ENCODE assay signal across 8 mouse cellular contexts in genomic region chr6:117907301-117907978, GRCm38 (mm10). TPM values are rescaled to one million over a fixed set of nuclear protein-coding genes. Genes with fewer than 3 reads are reported as not detected.
DNase-seq lines count a peak whose midpoint lies in the region; ATAC-seq lines count a peak whose summit lies in the region.

No protein-coding gene starts in this region.

- peak overlapping the region; percentile 91 for H3K9ac ChIP-seq in hindbrain, embryonic 16.5 days (ENCODE audit: low read depth, low read length)

- intact Hi-C loops in left cerebral cortex, postnatal 14 days (cut with DNase I), result loop anchor here (2.0 kb wide), 1 partner anchor 29 kb away; no protein-coding TSS in a partner anchor

- no peaks in the 10 kb centered on the region for H3K36me3 ChIP-seq in hindbrain, embryonic 16.5 days (ENCODE audit: control insufficient read depth, insufficient read depth, low read length)

- peak overlapping the region; percentile 100 for H3K4me3 ChIP-seq in hindbrain, embryonic 16.5 days (ENCODE audit: low read length)

- H3K9me3 ChIP-seq in hindbrain, embryonic 16.5 days (ENCODE audit: control insufficient read depth, low read length), result no peaks in the 10 kb centered on the region

- H3K4me1 ChIP-seq in hindbrain, embryonic 16.5 days (ENCODE audit: control insufficient read depth, insufficient read depth, low read depth, low read length), result peaks cover 17% of the 10 kb centered on the region

- ATAC-seq in hindbrain, embryonic 16.5 days, result peak; percentile 25
- ATAC-seq in megakaryocyte-erythroid progenitor cell, adult 5-6 weeks (replicated peaks; ENCODE audit: low FRiP score, low TSS enrichment, poor library complexity, severe bottlenecking), result peak; percentile 56

- no peaks in the 10 kb centered on the region for H3K27me3 ChIP-seq in hindbrain, embryonic 16.5 days (replicated peaks; ENCODE audit: control insufficient read depth, insufficient read depth, low read length)

- H3K27ac ChIP-seq in hindbrain, embryonic 16.5 days (ENCODE audit: low read depth, low read length), result peak overlapping the region; percentile 94

- peak overlapping the region; percentile 98 for H3K4me2 ChIP-seq in hindbrain, embryonic 16.5 days (ENCODE audit: low read length)

- under 1% methylated on average over 70 of the region's 77 CpGs for WGBS in hindbrain, embryonic 16.5 days

- peak; percentile 97 for DNase-seq in ZHBTc4 (ENCODE audit: low read depth, low spot score)
- DNase-seq in cerebellum, postnatal 4 days (ENCODE audit: low spot score in 2 of 2), result peak; percentile 46 to 67
- peak; percentile 82 for DNase-seq in gastrocnemius, adult 18-20 months (ENCODE audit: low spot score)
- DNase-seq in left cerebral cortex, postnatal 14 days (ENCODE audit: low spot score in 2 of 2), result peak; percentile 70 to 72
- peak; percentile 39 to 51 for DNase-seq in right cerebral cortex, postnatal 36 days (ENCODE audit: low spot score in 2 of 2)
- peak; percentile 91 for DNase-seq in yolk sac, embryonic 10.5 days (ENCODE audit: low spot score)

RNA-seq across cellular contexts. Expression of gene Hnrnpf, which starts 7.3 kb away (rescaled TPM):
- total RNA-seq in gastrocnemius, adult 18-20 months (2021), result 100 to 1,000 TPM in 1 of 2 experiments, 10 to 100 TPM in 1; 83.2 to 106 TPM
- 250 and 271 TPM in 2 replicates for polyA plus RNA-seq in hindbrain, embryonic 16.5 days (2015; fragmentation: Nextera tagmentation; extraction: Ambion mirVana)
- 100 to 1,000 TPM; 123 to 145 TPM for total RNA-seq in left cerebral cortex, postnatal 14 days (2021)
- total RNA-seq in megakaryocyte-erythroid progenitor cell, adult 5-6 weeks (2014; fragmentation: Nextera tagmentation), result 700 and 784 TPM in 2 replicates
- 1,626 and 1,721 TPM in 2 replicates for total RNA-seq in megakaryocyte-erythroid progenitor cell, adult 5-6 weeks (2017)

RNA-seq across cellular contexts. Expression of gene Fxyd4, which starts 30.1 kb away (rescaled TPM):
- not detected for total RNA-seq in gastrocnemius, adult 18-20 months (2021)
- 1.7 and 2.5 TPM in 2 replicates for polyA plus RNA-seq in hindbrain, embryonic 16.5 days (2015; fragmentation: Nextera tagmentation; extraction: Ambion mirVana)
- not detected for total RNA-seq in left cerebral cortex, postnatal 14 days (2021)
- total RNA-seq in megakaryocyte-erythroid progenitor cell, adult 5-6 weeks (2014; fragmentation: Nextera tagmentation), result not detected in 2 replicates
- not detected in 2 replicates for total RNA-seq in megakaryocyte-erythroid progenitor cell, adult 5-6 weeks (2017)

RNA-seq across cellular contexts. Expression of gene Zfp239, which starts 45.5 kb away (rescaled TPM):
- total RNA-seq in gastrocnemius, adult 18-20 months (2021), result 1 to 10 TPM; 1.2 to 1.4 TPM
- 17.2 and 18.3 TPM in 2 replicates for polyA plus RNA-seq in hindbrain, embryonic 16.5 days (2015; fragmentation: Nextera tagmentation; extraction: Ambion mirVana)
- total RNA-seq in left cerebral cortex, postnatal 14 days (2021), result 10 to 100 TPM; 40.2 to 46.0 TPM
- 7.3 and 8.1 TPM in 2 replicates for total RNA-seq in megakaryocyte-erythroid progenitor cell, adult 5-6 weeks (2014; fragmentation: Nextera tagmentation)
- total RNA-seq in megakaryocyte-erythroid progenitor cell, adult 5-6 weeks (2017), result 2.4 and 21.7 TPM in 2 replicates

Comparison
In these comparisons a context has a peak if more than half of its experiments do, and no peak if none do; other contexts are left out.
1. Peak in every context shown above with its lines: DNase-seq, ATAC-seq, H3K4me3 ChIP-seq and H3K27ac ChIP-seq.
2. DNase-seq: peak in every context shown above with its lines; median percentile 97 in ZHBTc4; 91 in yolk sac, embryonic 10.5 days; 82 in gastrocnemius, adult 18-20 months; 71 in left cerebral cortex, postnatal 14 days; 56 in cerebellum, postnatal 4 days; 45 in right cerebral cortex, postnatal 36 days.
3. RNA of gene Hnrnpf, which starts 7.3 kb away (total RNA-seq): 700 to 1,721 TPM in megakaryocyte-erythroid progenitor cell, adult 5-6 weeks; 123 to 145 TPM in left cerebral cortex, postnatal 14 days and 83.2 to 106 TPM in gastrocnemius, adult 18-20 months; every median in the first group is over 4 times any median in the second.